Mouse (Mus musculus) E14TG2a.4 (cell line): ENCODE measurements at regions not wholly inside any gene's neighbourhood (a gene's known extent, or its start where the extent isn't known, plus 50 kb on each side); places are given as distances from the start of the nearest gene placed in this dataset.

Source experiments
- CTCF ChIP-seq: conservative IDR thresholded peaks from 2 replicates; pipeline ENCODE4 v1.5.1; 2014; ENCODE audit warnings: low read length
- NANOG ChIP-seq: IDR thresholded peaks from 2 replicates; pipeline ENCODE4 v1.6.1; 2014; ENCODE audit warnings: borderline replicate concordance, low read length, mixed read lengths
- POU5F1 ChIP-seq: IDR thresholded peaks from 2 replicates; pipeline ENCODE4 v1.6.1; 2014; ENCODE audit warnings: low read length, borderline replicate concordance

DNA sequence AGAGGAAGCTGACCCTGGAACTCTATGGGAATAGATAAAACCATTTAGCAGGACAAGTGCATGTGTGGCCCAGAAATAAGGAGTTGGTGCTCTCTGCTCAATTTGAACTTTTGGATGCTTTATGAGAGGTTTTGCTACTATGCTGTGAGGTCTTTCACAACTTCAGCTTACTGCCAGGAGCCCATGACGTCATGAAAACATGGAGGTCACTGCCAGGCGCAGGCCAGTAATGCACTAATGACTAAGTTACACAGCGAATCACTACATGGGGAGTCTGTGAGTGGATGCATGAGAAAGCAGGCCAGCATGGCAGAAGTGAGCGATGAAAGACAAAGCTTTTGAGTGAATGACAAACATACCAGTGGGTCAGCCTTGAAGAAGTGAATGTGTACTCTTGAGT is 93.9 kb upstream of the Rtl1 start:
- no peak for TF ChIP-seq CTCF
- no peak for TF ChIP-seq NANOG
- no peak for TF ChIP-seq POU5F1
